Mouse (Mus musculus) MEL (cell line): ENCODE data around the gene Unkl.

Source experiments
- CHD1 ChIP-seq: IDR thresholded peaks from 2 replicates; pipeline ENCODE4 v1.6.1; 2012; ENCODE audit warnings: low read depth, mild to moderate bottlenecking, inconsistent platforms, low read length, improper control_type of control experiment
- CHD2 ChIP-seq: IDR thresholded peaks from 2 replicates; pipeline ENCODE4 v1.6.1; 2011; ENCODE audit warnings: low read length, improper control_type of control experiment
- CTCF ChIP-seq, 3 experiments: IDR thresholded peaks in 2 of 3; conservative IDR thresholded peaks in 1 of 3; 2 replicates each; pipeline ENCODE4 v1.5.1; 2011 to 2012; ENCODE audit warnings: low read length in 3 of 3, low read depth in 2 of 3, mild to moderate bottlenecking in 2 of 3, improper control_type of control experiment in 1 of 3, inconsistent platforms in 1 of 3, mixed read lengths in 1 of 3, moderate library complexity in 1 of 3; ENCODE audit not compliant: control insufficient read depth in 1 of 3, insufficient read depth in 1 of 3, poor library complexity in 1 of 3, severe bottlenecking in 1 of 3
- GATA1 ChIP-seq: IDR thresholded peaks from 2 replicates; pipeline ENCODE4 v1.6.1; 2011; ENCODE audit warnings: low read depth, low read length, improper control_type of control experiment
- MEF2A ChIP-seq: IDR thresholded peaks from 2 replicates; pipeline ENCODE4 v1.6.1; 2014; ENCODE audit warnings: low read depth, mild to moderate bottlenecking, inconsistent platforms, low read length, improper control_type of control experiment; ENCODE audit not compliant: poor library complexity, insufficient replicate concordance, severe bottlenecking; ENCODE audit errors: extremely low read depth
- POLR2A ChIP-seq, 2 experiments: IDR thresholded peaks; 2 replicates each; pipeline ENCODE4 v1.6.1; 2011 to 2012; ENCODE audit warnings: low read length in 2 of 2, mild to moderate bottlenecking in 2 of 2, control low read depth in 1 of 2, improper control_type of control experiment in 1 of 2, low read depth in 1 of 2, moderate library complexity in 1 of 2; ENCODE audit not compliant: control insufficient read depth in 1 of 2, insufficient read depth in 1 of 2, poor library complexity in 1 of 2
- USF2 ChIP-seq, 2 experiments: IDR thresholded peaks; 2 replicates each; pipeline ENCODE4 v1.6.1; 2011 to 2012; ENCODE audit warnings: improper control_type of control experiment in 2 of 2, low read length in 2 of 2, borderline replicate concordance in 1 of 2, inconsistent platforms in 1 of 2, low read depth in 1 of 2, mild to moderate bottlenecking in 1 of 2; ENCODE audit not compliant: insufficient read depth in 1 of 2

GRCm38 (mm10) chr17:25210680-25211466 lies 22.7 kb downstream of the Unkl start:
- no peak for TF ChIP-seq CTCF (IDR thresholded peaks at IDR 0.05 in 2 of 3, conservative IDR thresholded peaks at IDR 0.05 in 1 of 3; ENCODE audit: control insufficient read depth in 1 of 3, insufficient read depth in 1 of 3, low read depth in 2 of 3, low read length in 3 of 3, poor library complexity in 1 of 3, severe bottlenecking in 1 of 3)
- TF ChIP-seq CHD2: no peak
- no peak for TF ChIP-seq CHD1
- no peak for TF ChIP-seq USF2 (IDR thresholded peaks at IDR 0.05; ENCODE audit: borderline replicate concordance in 1 of 2, insufficient read depth in 1 of 2, low read depth in 1 of 2, low read length in 2 of 2)
- no peak for TF ChIP-seq GATA1
- TF ChIP-seq MEF2A: no peak
- TF ChIP-seq POLR2A (IDR thresholded peaks at IDR 0.05; ENCODE audit: control insufficient read depth in 1 of 2, insufficient read depth in 1 of 2, low read depth in 1 of 2, low read length in 2 of 2, poor library complexity in 1 of 2): no peak
